Mouse (Mus musculus) gastrocnemius, adult 2 months (tissue): ENCODE measurements at regions not wholly inside any gene's neighbourhood (a gene's known extent, or its start where the extent isn't known, plus 50 kb on each side); places are given as distances from the start of the nearest gene placed in this dataset.
A peak's percentile ranks its signal among the peaks of the same experiment; 100 is the strongest.

Experiments
- DNase-seq: peaks from one replicate; pipeline ENCODE4 v3.0.0; 2022
- H3K27ac ChIP-seq: fragments of 200-600 bp; 2 replicates; pipeline ENCODE4 v1.8.1; 2022; ENCODE audit warnings: mild to moderate bottlenecking
- H3K4me3 ChIP-seq: fragments of 200-600 bp; 2 replicates; pipeline ENCODE4 v1.8.1; 2022; ENCODE audit warnings: mild to moderate bottlenecking, moderate library complexity
- CTCF ChIP-seq: fragments of 200-600 bp; IDR thresholded peaks from 2 replicates; pipeline ENCODE4 v1.8.1; 2022; ENCODE audit warnings: antibody characterized with exemption, mild to moderate bottlenecking, moderate library complexity
- intact Hi-C: fragments of 180-260 bp; cut with DNase I; formaldehyde crosslinking; loops from one replicate; pipeline ENCODE4 v1.15.1; 2025

DNA sequence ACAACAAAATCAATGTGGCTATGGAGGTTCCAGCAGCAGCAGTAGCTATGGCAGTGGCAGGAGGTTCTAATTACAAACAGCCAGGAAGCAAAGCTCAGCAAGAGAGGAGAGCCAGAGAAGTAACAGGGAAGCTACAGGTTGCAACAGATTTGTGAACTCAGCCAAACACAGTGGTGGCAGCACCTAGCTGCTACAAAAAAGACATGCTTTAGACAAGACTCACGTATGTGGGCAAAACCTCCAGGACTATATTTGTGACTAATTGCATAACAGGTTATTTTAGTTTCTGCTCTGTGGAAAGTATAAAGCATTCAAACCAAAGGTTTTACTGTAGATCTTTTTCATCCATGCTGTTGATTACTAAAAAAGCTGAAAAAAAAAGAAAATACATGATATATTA is 166.1 kb upstream of the Megf9 start:
- intact Hi-C loops, result no loop called here
- TF ChIP-seq CTCF, result no peak
- no peak for DNase-seq

DNA sequence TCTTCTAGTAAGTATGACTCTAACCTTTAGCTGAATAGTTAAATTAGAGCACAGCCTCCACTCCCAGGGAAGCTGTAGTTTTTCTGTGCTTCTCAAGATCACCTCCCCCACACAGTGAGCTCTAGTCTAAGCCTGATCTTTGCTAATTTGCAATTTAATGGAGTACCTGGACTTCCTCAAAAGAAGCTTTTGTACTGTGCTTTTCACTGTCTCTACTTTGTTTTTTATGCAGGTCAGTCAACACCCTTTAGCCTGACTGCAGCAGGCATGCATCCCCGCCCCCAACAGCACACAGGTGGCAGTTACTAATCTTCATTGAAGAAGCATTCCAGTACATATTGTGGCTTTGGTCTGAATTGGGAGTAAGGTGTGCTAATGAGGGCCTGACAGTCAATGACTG is 129.4 kb upstream of the Megf9 start:
- DNase-seq, result no peak
- TF ChIP-seq CTCF, result no peak
- no peak overlapping the region for H3K4me3 ChIP-seq
- intact Hi-C loops, result no loop called here
- H3K27ac ChIP-seq, result no peak overlapping the region

More for the DNA sequence above, 166.1 kb upstream of the Megf9 start:
- Histone ChIP-seq H3K4me3 (no peak overlapping the region), H3K27ac (no peak overlapping the region)

DNA sequence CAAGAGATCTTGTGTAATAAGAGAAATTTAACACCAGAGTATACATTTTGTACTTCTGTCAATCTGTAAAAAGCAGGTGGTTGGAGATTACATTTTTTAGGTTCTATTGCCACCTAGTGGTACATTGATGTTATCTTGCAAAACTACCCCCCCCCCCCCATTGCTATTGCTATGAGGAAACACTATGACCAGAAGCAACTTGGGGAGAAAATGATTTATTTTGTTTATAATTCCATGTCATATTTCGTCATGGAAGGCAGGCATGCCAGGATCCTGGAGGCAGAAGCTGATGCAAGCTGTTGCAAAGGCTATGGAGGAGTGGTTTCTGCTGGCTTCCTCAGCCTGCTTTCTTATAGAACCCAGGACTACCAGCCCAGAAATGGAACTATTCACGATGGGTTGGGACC is 86.6 kb upstream of the Megf9 start:
- intact Hi-C loops, result loop anchor here (2.0 to 10.0 kb wide), 2 partner anchors 171 to 357 kb away; no protein-coding TSS in a partner anchor

DNA sequence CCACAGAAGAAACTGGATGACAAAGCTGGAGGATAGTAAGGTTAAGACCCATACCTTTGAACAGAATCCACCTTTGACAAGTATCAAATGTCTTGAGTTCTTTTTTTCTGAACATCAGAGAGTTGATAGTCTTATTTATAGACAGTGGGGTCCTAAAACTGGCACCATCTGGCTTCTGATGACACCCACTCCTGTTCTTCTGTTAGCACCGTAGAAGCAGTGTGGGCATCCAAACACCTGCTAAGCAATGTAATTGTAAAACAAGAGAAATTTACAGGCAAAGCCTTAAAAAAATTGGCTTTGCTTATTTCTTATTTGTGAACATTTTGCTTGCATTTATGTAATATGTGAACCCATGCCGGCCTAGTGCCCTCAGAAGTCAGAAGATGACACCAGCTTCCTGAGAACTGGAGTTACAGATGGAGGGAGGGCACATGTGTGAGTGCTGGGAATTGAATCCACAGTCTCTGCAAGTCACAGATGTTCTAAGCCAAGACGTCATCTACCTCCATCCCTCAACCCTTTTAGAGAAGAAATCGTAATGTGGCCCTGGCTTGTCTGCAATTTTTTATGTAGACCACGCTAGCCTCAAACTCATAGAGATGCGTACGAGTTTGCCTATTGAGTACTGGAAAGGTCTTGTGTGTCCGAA is 85.0 kb upstream of the Megf9 start:
- Histone ChIP-seq H3K27ac (no peak overlapping the region), H3K4me3 (no peak overlapping the region)
- DNase-seq, result no peak
- intact Hi-C loops, result loop anchor here (2.0 to 10.0 kb wide), 2 partner anchors 169 to 355 kb away; no protein-coding TSS in a partner anchor
- TF ChIP-seq CTCF, result no peak

More for the DNA sequence above, 86.6 kb upstream of the Megf9 start:
- no peak overlapping the region for H3K4me3 ChIP-seq
- no peak for DNase-seq
- TF ChIP-seq CTCF, result peak; percentile 59
- no peak overlapping the region for H3K27ac ChIP-seq

DNA sequence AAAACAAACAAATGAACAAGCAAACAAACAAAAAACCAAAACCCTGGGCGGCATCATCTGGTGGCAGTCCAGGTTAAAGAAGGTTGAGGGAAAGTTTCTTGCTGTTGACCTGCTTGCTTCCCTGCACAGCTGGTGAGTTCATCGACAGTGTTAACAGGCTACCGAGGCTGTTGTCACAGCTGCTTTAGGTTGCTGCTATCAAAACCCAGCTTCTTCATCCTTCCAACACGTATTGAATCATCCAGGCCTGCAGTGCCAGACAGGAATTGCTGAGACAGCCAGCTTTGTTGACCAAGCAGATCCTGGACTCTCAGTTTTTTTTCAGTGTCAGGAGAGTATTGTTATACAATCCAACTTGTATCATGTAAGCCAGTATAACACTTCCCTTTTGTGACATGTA is 81.0 kb upstream of the Megf9 start:
- Histone ChIP-seq H3K4me3 (no peak overlapping the region), H3K27ac (no peak overlapping the region)
- no peak for DNase-seq
- intact Hi-C loops, result no loop called here
- TF ChIP-seq CTCF, result no peak

DNA sequence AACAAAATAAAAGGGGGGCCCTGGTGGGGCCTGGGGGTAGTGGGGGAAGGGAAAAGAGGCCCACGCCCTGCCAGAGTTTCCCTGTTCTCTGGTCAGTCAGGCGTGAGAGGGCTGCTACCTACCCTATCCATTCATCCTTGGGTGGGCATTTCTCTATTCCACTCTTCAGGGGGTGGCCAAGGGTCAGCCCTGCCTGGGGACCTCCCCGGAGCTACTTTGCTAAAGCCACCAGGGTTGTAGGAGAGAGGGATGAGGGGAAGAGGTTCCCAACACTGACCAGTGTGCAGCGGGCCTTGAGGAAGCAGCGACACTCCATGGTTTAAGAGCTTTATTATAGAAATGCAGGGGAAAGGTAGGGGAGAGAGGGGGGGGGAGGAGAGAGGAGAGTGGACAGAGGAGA is 79.6 kb upstream of the Megf9 start:
- Histone ChIP-seq H3K27ac (no peak overlapping the region), H3K4me3 (no peak overlapping the region)
- no peak for TF ChIP-seq CTCF
- intact Hi-C loops, result no loop called here
- no peak for DNase-seq

DNA sequence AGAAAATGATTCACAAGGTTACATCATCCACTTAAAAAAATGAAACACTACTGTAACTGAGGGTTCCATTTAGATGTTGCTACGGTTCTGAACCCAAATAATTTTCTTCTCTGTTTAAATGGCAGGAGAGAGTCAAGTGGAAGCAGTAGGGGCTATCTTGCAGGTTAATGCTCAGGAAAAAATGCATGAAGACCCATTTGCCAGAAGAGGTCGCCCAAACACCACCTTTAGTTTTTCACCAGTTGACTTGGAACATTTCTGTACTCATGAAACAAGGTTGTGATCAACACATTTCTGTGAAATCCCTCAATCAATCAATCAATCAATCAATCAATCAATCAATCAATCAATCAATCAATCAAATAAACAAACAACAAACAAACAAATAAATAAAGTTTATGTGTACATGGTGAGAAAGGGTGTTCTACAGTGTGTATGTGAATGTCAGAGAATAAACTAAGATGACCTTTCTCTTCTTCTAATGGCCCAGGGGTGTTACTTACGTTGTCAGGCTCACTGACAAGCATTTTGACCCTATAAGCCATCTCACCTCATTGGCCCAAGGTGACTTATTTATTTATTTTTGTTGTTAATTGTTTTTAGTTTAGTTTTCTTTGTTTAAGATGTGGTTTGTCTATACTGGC is 68.5 kb upstream of the Megf9 start:
- no peak for DNase-seq
- Histone ChIP-seq H3K4me3 (no peak overlapping the region), H3K27ac (no peak overlapping the region)
- TF ChIP-seq CTCF, result peak; percentile 43
- intact Hi-C loops, result loop anchor here (5.0 kb wide), 1 partner anchor 151 kb away; no protein-coding TSS in a partner anchor

DNA sequence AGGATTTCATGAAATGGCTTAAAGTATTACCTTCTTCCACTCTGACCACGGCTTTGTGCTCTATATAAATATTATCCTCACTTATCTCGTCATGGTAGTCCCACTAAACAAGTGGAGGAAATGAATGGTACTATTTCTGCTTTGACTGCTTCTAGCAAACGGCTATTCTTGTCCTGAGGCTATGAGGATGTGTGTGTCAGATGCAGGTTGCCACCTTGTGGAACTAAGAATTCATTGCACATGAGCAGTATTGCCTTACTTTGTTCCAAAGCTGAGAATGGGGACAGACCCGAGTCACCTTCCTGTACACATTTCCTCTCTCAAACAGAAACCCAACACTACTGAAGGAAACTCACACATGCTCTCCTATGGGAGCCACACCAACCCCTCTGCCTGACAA is 66.5 kb upstream of the Megf9 start:
- no peak overlapping the region for H3K27ac ChIP-seq
- intact Hi-C loops, result loop anchor here (5.0 kb wide), 1 partner anchor 149 kb away; no protein-coding TSS in a partner anchor
- TF ChIP-seq CTCF, result peak; percentile 69
- H3K4me3 ChIP-seq, result no peak overlapping the region
- no peak for DNase-seq
